Mouse (Mus musculus) embryonic fibroblast, embryonic 13.5 days (primary cell): ENCODE measurements around the gene Chga.

Experiments
- CTCF ChIP-seq: IDR thresholded peaks from 2 replicates; pipeline ENCODE4 v1.5.1; 2011; ENCODE audit warnings: mild to moderate bottlenecking, control low read depth, low read length, moderate library complexity, borderline replicate concordance; ENCODE audit not compliant: insufficient read depth
- POLR2A ChIP-seq: IDR thresholded peaks from 2 replicates; pipeline ENCODE4 v1.6.1; 2011; ENCODE audit warnings: low read depth, mild to moderate bottlenecking, control low read depth, low read length, moderate library complexity

DNA sequence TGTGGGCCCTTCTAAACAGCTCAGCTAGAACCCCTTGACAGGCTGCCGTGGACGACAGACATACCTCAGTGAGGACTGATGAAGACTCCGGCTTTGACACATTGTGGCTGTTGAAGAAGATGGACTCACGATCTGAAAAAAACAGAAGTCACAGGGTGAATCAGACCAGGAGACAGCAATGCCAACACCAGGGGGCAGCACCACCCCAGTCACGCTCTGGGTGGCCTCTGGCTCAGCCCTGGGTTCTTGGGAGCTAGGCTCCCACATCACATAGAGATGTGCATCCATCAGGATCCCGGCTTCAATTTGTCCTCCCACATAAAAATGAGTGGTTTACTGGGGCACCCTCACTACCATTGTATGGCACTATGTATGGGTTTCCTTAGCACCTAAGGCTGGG is 24.3 kb downstream of the Chga start:
- TF ChIP-seq CTCF (peak; percentile 82), POLR2A (no peak)
